Mouse (Mus musculus): ENCODE data around the gene Map3k11. TPM values are rescaled to one million over a fixed set of nuclear protein-coding genes. Genes with fewer than 3 reads are reported as not detected.

Gene Map3k11
- polyA plus RNA-seq, 1 experiment = 141 TPM

DNA sequence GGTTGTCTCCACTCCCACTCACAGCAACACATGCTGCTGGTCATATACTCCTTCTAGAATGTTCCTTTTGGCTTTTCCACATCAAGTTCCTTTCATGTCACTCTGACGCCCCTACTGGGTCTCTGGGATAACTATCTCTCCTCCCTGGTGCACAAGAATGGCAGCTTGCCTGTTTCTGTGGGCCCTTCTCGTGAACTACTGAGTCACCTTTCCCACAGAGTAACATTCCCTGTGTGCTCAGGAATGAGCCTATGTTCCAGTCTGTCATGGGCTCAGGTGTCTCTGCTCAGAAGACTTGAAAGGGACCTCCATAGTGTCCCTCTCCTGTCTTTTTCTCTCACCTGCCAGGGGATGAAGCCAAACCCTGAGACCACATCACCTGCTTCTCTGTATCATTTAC is 50.9 kb downstream of the Map3k11 start:
- H3K4me1 ChIP-seq (replicated peaks; ENCODE audit: control insufficient read depth, insufficient read depth, low read length) = 0 out of 2 replicates have a peak, but pooled peaks cover 3% of the 10 kb centered on the region
- DNase-seq = no peak
- WGBS = 83% methylated on average over 2 of the region's 2 CpGs
- H3K27ac ChIP-seq (ENCODE audit: control insufficient read depth, insufficient read depth, low read length) = no peak overlapping the region
- no peaks in the 10 kb centered on the region for H3K36me3 ChIP-seq (ENCODE audit: control insufficient read depth, insufficient read depth, low read length)
- H3K4me3 ChIP-seq (ENCODE audit: control insufficient read depth, insufficient read depth, low read length) = no peak overlapping the region
- peaks cover 21% of the 10 kb centered on the region; the same call in 1 of the 2 replicates for H3K27me3 ChIP-seq (ENCODE audit: control insufficient read depth, insufficient read depth, low read length)
- TF ChIP-seq CTCF (IDR thresholded peaks at IDR 0.05; ENCODE audit: borderline replicate concordance, control insufficient read depth, extremely low read depth, insufficient read depth, low read length, poor library complexity) (no peak), POLR2A (IDR thresholded peaks at IDR 0.05; ENCODE audit: control insufficient read depth, extremely low read depth, insufficient read depth, low read length, poor library complexity) (no peak)

- peaks cover 21% of the 10 kb centered on the region; the same call in 1 of the 2 replicates for H3K27me3 ChIP-seq (ENCODE audit: control insufficient read depth, insufficient read depth, low read length)
- 0 out of 2 replicates have a peak, but pooled peaks cover 3% of the 10 kb centered on the region for H3K4me1 ChIP-seq (replicated peaks; ENCODE audit: control insufficient read depth, insufficient read depth, low read length)
- no peaks in the 10 kb centered on the region for H3K36me3 ChIP-seq (ENCODE audit: control insufficient read depth, insufficient read depth, low read length)
- DNase-seq = no peak
- H3K4me3 ChIP-seq (ENCODE audit: control insufficient read depth, insufficient read depth, low read length) = no peak within 1 kb of the TSS
- 83% methylated on average over 14 of the region's 14 CpGs for WGBS
- H3K27ac ChIP-seq (ENCODE audit: control insufficient read depth, insufficient read depth, low read length) = no peak within 1 kb of the TSS
- TF ChIP-seq CTCF (IDR thresholded peaks at IDR 0.05; ENCODE audit: borderline replicate concordance, control insufficient read depth, extremely low read depth, insufficient read depth, low read length, poor library complexity) (no peak), POLR2A (IDR thresholded peaks at IDR 0.05; ENCODE audit: control insufficient read depth, extremely low read depth, insufficient read depth, low read length, poor library complexity) (no peak)
Measured at GRCm38 (mm10) chr19:5740320-5741317, 52.1 kb downstream of the Map3k11 start, which contains the start of gene Ltbp3. Gene Ltbp3, plus strand, starts transcription at chr19:5740904.

GRCm38 (mm10) chr19:5741641-5742240 is 53.2 kb downstream of the Map3k11 start:
- H3K36me3 ChIP-seq (ENCODE audit: control insufficient read depth, insufficient read depth, low read length) = no peaks in the 10 kb centered on the region
- H3K4me3 ChIP-seq (ENCODE audit: control insufficient read depth, insufficient read depth, low read length) = peak overlapping the region; percentile 20; the same call in 1 of the 2 replicates
- no peak overlapping the region for H3K27ac ChIP-seq (ENCODE audit: control insufficient read depth, insufficient read depth, low read length)
- peaks cover 21% of the 10 kb centered on the region; the same call in 1 of the 2 replicates for H3K27me3 ChIP-seq (ENCODE audit: control insufficient read depth, insufficient read depth, low read length)
- no peak for TF ChIP-seq CTCF (IDR thresholded peaks at IDR 0.05; ENCODE audit: borderline replicate concordance, control insufficient read depth, extremely low read depth, insufficient read depth, low read length, poor library complexity)
- TF ChIP-seq POLR2A (IDR thresholded peaks at IDR 0.05; ENCODE audit: control insufficient read depth, extremely low read depth, insufficient read depth, low read length, poor library complexity) = no peak
- no peak for DNase-seq
- 0 out of 2 replicates have a peak, but pooled peaks cover 3% of the 10 kb centered on the region for H3K4me1 ChIP-seq (replicated peaks; ENCODE audit: control insufficient read depth, insufficient read depth, low read length)
- 2% methylated on average over 55 of the region's 55 CpGs for WGBS

GRCm38 (mm10) chr19:5742241-5742641 is 53.7 kb downstream of the Map3k11 start:
- Histone ChIP-seq H3K27ac (ENCODE audit: control insufficient read depth, insufficient read depth, low read length) (no peak overlapping the region), H3K36me3 (ENCODE audit: control insufficient read depth, insufficient read depth, low read length) (no peaks in the 10 kb centered on the region), H3K4me1 (replicated peaks; ENCODE audit: control insufficient read depth, insufficient read depth, low read length) (0 out of 2 replicates have a peak, but pooled peaks cover 3% of the 10 kb centered on the region), H3K27me3 (ENCODE audit: control insufficient read depth, insufficient read depth, low read length) (peaks cover 21% of the 10 kb centered on the region; the same call in 1 of the 2 replicates), H3K4me3 (ENCODE audit: control insufficient read depth, insufficient read depth, low read length) (peak overlapping the region; percentile 20; the same call in 1 of the 2 replicates)
- TF ChIP-seq CTCF (IDR thresholded peaks at IDR 0.05; ENCODE audit: borderline replicate concordance, control insufficient read depth, extremely low read depth, insufficient read depth, low read length, poor library complexity) = no peak
- TF ChIP-seq POLR2A (IDR thresholded peaks at IDR 0.05; ENCODE audit: control insufficient read depth, extremely low read depth, insufficient read depth, low read length, poor library complexity) = no peak
- no peak for DNase-seq
- WGBS = 18% methylated on average over 32 of the region's 32 CpGs

- TF ChIP-seq POLR2A (IDR thresholded peaks at IDR 0.05; ENCODE audit: control insufficient read depth, extremely low read depth, insufficient read depth, low read length, poor library complexity) = no peak
- 0 out of 2 replicates have a peak, but pooled peaks cover 3% of the 10 kb centered on the region for H3K4me1 ChIP-seq (replicated peaks; ENCODE audit: control insufficient read depth, insufficient read depth, low read length)
- DNase-seq = no peak
- no peak overlapping the region for H3K4me3 ChIP-seq (ENCODE audit: control insufficient read depth, insufficient read depth, low read length)
- 38% methylated on average over 5 of the region's 5 CpGs for WGBS
- no peak overlapping the region for H3K27ac ChIP-seq (ENCODE audit: control insufficient read depth, insufficient read depth, low read length)
- no peaks in the 10 kb centered on the region for H3K36me3 ChIP-seq (ENCODE audit: control insufficient read depth, insufficient read depth, low read length)
- H3K27me3 ChIP-seq (ENCODE audit: control insufficient read depth, insufficient read depth, low read length) = peaks cover 21% of the 10 kb centered on the region; the same call in 1 of the 2 replicates
Measured at GRCm38 (mm10) chr19:5743576-5743975, 55.0 kb downstream of the Map3k11 start.

All from thymus, adult 2 months (tissue).